Mouse (Mus musculus): Measurements from ENCODE around the gene Plin2. TPM values are rescaled to one million over a fixed set of nuclear protein-coding genes. Genes with fewer than 3 reads are reported as not detected.
"Not testable (repeated sequence)": the region's sequence is repeated elsewhere in the genome, so short reads cannot be mapped to it uniquely, and the experiment has no call there.

Plin2 gene
- polyA plus RNA-seq, 1 experiment from 2014 or later: 102 TPM

GRCm38 (mm10) chr4:86631831-86632230 is 38.0 kb downstream of the Plin2 start:
- WGBS: 18% methylated on average over 4 of the region's 4 CpGs
- H3K9ac ChIP-seq: no peak overlapping the region
- H3K4me2 ChIP-seq: no peak overlapping the region
- H3K9me3 ChIP-seq (ENCODE audit: low read depth, low read length): no peaks in the 10 kb centered on the region
- no peak overlapping the region for H3K27ac ChIP-seq (ENCODE audit: low read depth)
- no peak for DNase-seq
- no peaks in the 10 kb centered on the region for H3K27me3 ChIP-seq (ENCODE audit: insufficient read depth, low read length)
- no peak overlapping the region for H3K4me3 ChIP-seq (ENCODE audit: low read depth, low read length)
- TF ChIP-seq CTCF (IDR thresholded peaks at IDR 0.05; ENCODE audit: low read depth): no peak
- no peaks in the 10 kb centered on the region for H3K36me3 ChIP-seq (ENCODE audit: insufficient read depth)
- no peak for ATAC-seq (ENCODE audit: insufficient read depth)
- no peaks in the 10 kb centered on the region for H3K4me1 ChIP-seq (ENCODE audit: insufficient read depth)

- H3K36me3 ChIP-seq (ENCODE audit: insufficient read depth); H3K9ac ChIP-seq; H3K4me3 ChIP-seq (ENCODE audit: low read depth, low read length); ATAC-seq (ENCODE audit: insufficient read depth); H3K9me3 ChIP-seq (ENCODE audit: low read depth, low read length); H3K27me3 ChIP-seq (ENCODE audit: insufficient read depth, low read length); H3K4me1 ChIP-seq (ENCODE audit: insufficient read depth); H3K27ac ChIP-seq (ENCODE audit: low read depth); H3K4me2 ChIP-seq; DNase-seq: not testable (repeated sequence)
- 92% methylated on average over 7 of the region's 7 CpGs for WGBS
Observed at GRCm38 (mm10) chr4:86626496-86626895, 43.4 kb downstream of the Plin2 start.

- H3K27ac ChIP-seq (ENCODE audit: low read depth): no peak overlapping the region
- no peaks in the 10 kb centered on the region for H3K27me3 ChIP-seq (ENCODE audit: insufficient read depth, low read length)
- no peaks in the 10 kb centered on the region for H3K4me1 ChIP-seq (ENCODE audit: insufficient read depth)
- no peak for TF ChIP-seq CTCF (IDR thresholded peaks at IDR 0.05; ENCODE audit: low read depth)
- no peak overlapping the region for H3K9ac ChIP-seq
- H3K36me3 ChIP-seq (ENCODE audit: insufficient read depth): no peaks in the 10 kb centered on the region
- H3K4me3 ChIP-seq (ENCODE audit: low read depth, low read length): no peak overlapping the region
- H3K4me2 ChIP-seq: no peak overlapping the region
- 66% methylated on average over 5 of the region's 5 CpGs for WGBS
- ATAC-seq (ENCODE audit: insufficient read depth) (no peak), DNase-seq (peak; percentile 38)
- no peaks in the 10 kb centered on the region for H3K9me3 ChIP-seq (ENCODE audit: low read depth, low read length)
Observed at GRCm38 (mm10) chr4:86625463-86625862, 44.4 kb downstream of the Plin2 start.

GRCm38 (mm10) chr4:86622532-86622931 is 47.3 kb downstream of the Plin2 start:
- H3K36me3 ChIP-seq (ENCODE audit: insufficient read depth); H3K4me1 ChIP-seq (ENCODE audit: insufficient read depth); ATAC-seq (ENCODE audit: insufficient read depth); H3K27ac ChIP-seq (ENCODE audit: low read depth); H3K4me2 ChIP-seq; H3K27me3 ChIP-seq (ENCODE audit: insufficient read depth, low read length); H3K9me3 ChIP-seq (ENCODE audit: low read depth, low read length); H3K9ac ChIP-seq; H3K4me3 ChIP-seq (ENCODE audit: low read depth, low read length); DNase-seq: not testable (repeated sequence)
- 86% methylated on average over 1 of the region's 1 CpGs for WGBS

GRCm38 (mm10) chr4:86622116-86622515 is 47.7 kb downstream of the Plin2 start:
- Histone ChIP-seq H3K4me2 (no peak overlapping the region), H3K4me3 (ENCODE audit: low read depth, low read length) (no peak overlapping the region), H3K36me3 (ENCODE audit: insufficient read depth) (no peaks in the 10 kb centered on the region), H3K9ac (no peak overlapping the region), H3K27me3 (ENCODE audit: insufficient read depth, low read length) (no peaks in the 10 kb centered on the region), H3K27ac (ENCODE audit: low read depth) (no peak overlapping the region), H3K9me3 (ENCODE audit: low read depth, low read length) (no peaks in the 10 kb centered on the region), H3K4me1 (ENCODE audit: insufficient read depth) (no peaks in the 10 kb centered on the region)
- ATAC-seq (ENCODE audit: insufficient read depth) (no peak), DNase-seq (peak; percentile 39)
- WGBS: 53% methylated on average over 3 of the region's 3 CpGs
- no peak for TF ChIP-seq CTCF (IDR thresholded peaks at IDR 0.05; ENCODE audit: low read depth)

- Histone ChIP-seq H3K4me1 (ENCODE audit: insufficient read depth) (no peaks in the 10 kb centered on the region), H3K27me3 (ENCODE audit: insufficient read depth, low read length) (no peaks in the 10 kb centered on the region), H3K9me3 (ENCODE audit: low read depth, low read length) (no peaks in the 10 kb centered on the region), H3K4me2 (no peak overlapping the region), H3K4me3 (ENCODE audit: low read depth, low read length) (no peak overlapping the region), H3K27ac (ENCODE audit: low read depth) (no peak overlapping the region), H3K36me3 (ENCODE audit: insufficient read depth) (no peaks in the 10 kb centered on the region), H3K9ac (no peak overlapping the region)
- 65% methylated on average over 2 of the region's 2 CpGs for WGBS
- DNase-seq (no peak), ATAC-seq (ENCODE audit: insufficient read depth) (no peak)
- no peak for TF ChIP-seq CTCF (IDR thresholded peaks at IDR 0.05; ENCODE audit: low read depth)
Observed at GRCm38 (mm10) chr4:86620506-86620905, 49.4 kb downstream of the Plin2 start.

GRCm38 (mm10) chr4:86612289-86612620 is 57.6 kb downstream of the Plin2 start:
- no peak for TF ChIP-seq CTCF (IDR thresholded peaks at IDR 0.05; ENCODE audit: low read depth)
- Histone ChIP-seq H3K27ac (ENCODE audit: low read depth) (peak overlapping the region; percentile 51), H3K9me3 (ENCODE audit: low read depth, low read length) (no peaks in the 10 kb centered on the region), H3K9ac (peak overlapping the region; percentile 54), H3K36me3 (ENCODE audit: insufficient read depth) (peaks cover 4% of the 10 kb centered on the region), H3K4me2 (peak overlapping the region; percentile 65), H3K4me1 (ENCODE audit: insufficient read depth) (peaks cover 4% of the 10 kb centered on the region; the same call in 1 of the 2 replicates), H3K4me3 (ENCODE audit: low read depth, low read length) (peak overlapping the region; percentile 86), H3K27me3 (ENCODE audit: insufficient read depth, low read length) (no peaks in the 10 kb centered on the region)
- no peak; the same call in 1 of the 2 replicates for ATAC-seq (ENCODE audit: insufficient read depth)
- DNase-seq: no peak
- WGBS: 25% methylated on average over 8 of the region's 8 CpGs

All from lung, embryonic 14.5 days (tissue).